Mouse (Mus musculus) erythroblast, embryonic 14.5 days (primary cell): ENCODE data around the gene Ppara.

Experiments used
- GATA1 ChIP-seq: IDR thresholded peaks from 2 replicates; pipeline ENCODE4 v1.6.1; 2012; ENCODE audit warnings: low read length, inconsistent platforms, mixed read lengths
- TAL1 ChIP-seq: IDR thresholded peaks from 3 replicates; pipeline ENCODE4 v1.6.1; 2012; ENCODE audit warnings: low read length, inconsistent platforms, mixed read lengths

- TF ChIP-seq GATA1 = no peak
- no peak for TF ChIP-seq TAL1
These were observed 56.7 kb downstream of the Ppara start for GRCm38 (mm10) chr15:85791449-85791848.
